Mouse (Mus musculus) lung, embryonic 14.5 days (tissue): Measurements from ENCODE around the gene Gm20388. TPM values are rescaled to one million over a fixed set of nuclear protein-coding genes. Genes with fewer than 3 reads are reported as not detected.

ENCODE experiments used
- ATAC-seq: fragments of 200-750 bp; cut with Nextera tagmentation; 2 replicates; pipeline ENCODE4 v1.8.0; 2017; ENCODE audit warnings: mild to moderate bottlenecking, moderate TSS enrichment, moderate library complexity; ENCODE audit not compliant: insufficient read depth
- DNase-seq: peaks from one replicate; pipeline ENCODE4 v3.0.0-alpha.2; 2015
- H3K27ac ChIP-seq: fragments of 300-500 bp; sonication (generic); 2 replicates; pipeline ENCODE4 v1.5.1; 2014; ENCODE audit warnings: low read depth, mild to moderate bottlenecking, moderate library complexity
- H3K27me3 ChIP-seq: fragments of 300-500 bp; sonication (generic); 2 replicates; pipeline ENCODE4 v1.6.1; 2014; ENCODE audit warnings: low read length, control low read depth; ENCODE audit not compliant: insufficient read depth
- H3K36me3 ChIP-seq: fragments of 300-500 bp; sonication (generic); 2 replicates; pipeline ENCODE4 v1.6.1; 2014; ENCODE audit warnings: control low read depth; ENCODE audit not compliant: insufficient read depth
- H3K4me1 ChIP-seq: fragments of 300-500 bp; sonication (generic); 2 replicates; pipeline ENCODE4 v1.6.1; 2014; ENCODE audit warnings: antibody characterized with exemption, control low read depth; ENCODE audit not compliant: insufficient read depth
- H3K4me2 ChIP-seq: fragments of 300-500 bp; sonication (generic); 2 replicates; pipeline ENCODE4 v1.6.1; 2014; ENCODE audit warnings: mild to moderate bottlenecking
- H3K4me3 ChIP-seq: fragments of 300-500 bp; sonication (generic); 2 replicates; pipeline ENCODE4 v1.5.1; 2014; ENCODE audit warnings: low read depth, low read length
- H3K9ac ChIP-seq: fragments of 300-500 bp; sonication (generic); 2 replicates; pipeline ENCODE4 v1.6.1; 2014
- H3K9me3 ChIP-seq: fragments of 300-500 bp; sonication (generic); 2 replicates; pipeline ENCODE4 v1.6.1; 2016; ENCODE audit warnings: low read depth, low read length, control low read depth
- CTCF ChIP-seq: IDR thresholded peaks from 2 replicates; pipeline ENCODE4 v1.5.1; 2016; ENCODE audit warnings: antibody characterized with exemption, low read depth
- WGBS: fragments of 180-500 bp; shearing (Covaris S2); extraction: QIAGEN DNeasy Blood & Tissue Kit; methylation state at CpG from one replicate; pipeline ENCODE4 v1.1.7; 2014; 5-methylcytosine and 5-hydroxymethylcytosine counted together
- polyA plus RNA-seq: library from polyadenylated mRNA; unstranded; fragments of >200 nt; fragmentation: Nextera tagmentation; extraction: Ambion mirVana; gene quantifications from 2 replicates; pipeline ENCODE4 v1.2.1, GENCODE M21; 2014

The Gm20388 gene
- polyA plus RNA-seq, 1 experiment from 2014 or later, result not detected

GRCm38 (mm10) chr8:122665667-122666316, 2755.2 kb downstream of the Gm20388 start:
- H3K4me2 ChIP-seq, result peak overlapping the region; percentile 35
- WGBS, result 49% methylated on average over 12 of the region's 14 CpGs
- H3K9me3 ChIP-seq, result no peaks in the 10 kb centered on the region
- H3K4me3 ChIP-seq, result no peak overlapping the region
- H3K9ac ChIP-seq, result no peak overlapping the region
- TF ChIP-seq CTCF, result no peak
- peaks cover 27% of the 10 kb centered on the region for H3K4me1 ChIP-seq
- H3K27ac ChIP-seq, result peak overlapping the region; percentile 80
- ATAC-seq (peak; percentile 45), DNase-seq (peak; percentile 77)
- no peaks in the 10 kb centered on the region for H3K36me3 ChIP-seq
- H3K27me3 ChIP-seq, result peaks cover 7% of the 10 kb centered on the region

DNA sequence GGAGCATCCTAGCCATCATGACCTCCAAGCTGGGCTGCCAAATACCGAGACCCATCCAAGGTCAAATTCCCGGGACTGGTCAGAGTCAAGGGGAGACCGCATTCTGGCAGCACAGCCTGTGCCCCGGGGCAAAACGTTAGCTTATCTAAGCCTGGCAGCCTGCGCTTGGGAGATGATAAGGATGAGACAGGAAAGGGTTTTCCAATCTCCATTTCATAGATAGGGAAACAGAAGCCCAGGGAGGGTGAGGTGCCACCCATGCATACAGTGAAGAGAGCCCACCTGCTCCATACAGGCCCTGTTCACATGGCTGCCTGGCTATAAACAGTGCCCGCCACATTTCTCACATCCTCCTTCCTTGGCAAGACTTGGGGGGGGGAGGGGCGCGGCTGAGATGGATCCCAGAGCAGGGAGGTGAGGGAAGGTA, 2755.7 kb downstream of the Gm20388 start:
- Histone ChIP-seq H3K4me3 (no peak overlapping the region), H3K4me2 (peak overlapping the region; percentile 26), H3K4me1 (peaks cover 24% of the 10 kb centered on the region), H3K27me3 (peaks cover 11% of the 10 kb centered on the region), H3K9me3 (no peaks in the 10 kb centered on the region), H3K27ac (peak overlapping the region; percentile 80; the same call in 1 of the 2 replicates), H3K36me3 (no peaks in the 10 kb centered on the region), H3K9ac (peak overlapping the region; percentile 18; the same call in 1 of the 2 replicates)
- ATAC-seq (no peak), DNase-seq (no peak)
- WGBS, result 31% methylated on average over 9 of the region's 9 CpGs
- no peak for TF ChIP-seq CTCF

DNA sequence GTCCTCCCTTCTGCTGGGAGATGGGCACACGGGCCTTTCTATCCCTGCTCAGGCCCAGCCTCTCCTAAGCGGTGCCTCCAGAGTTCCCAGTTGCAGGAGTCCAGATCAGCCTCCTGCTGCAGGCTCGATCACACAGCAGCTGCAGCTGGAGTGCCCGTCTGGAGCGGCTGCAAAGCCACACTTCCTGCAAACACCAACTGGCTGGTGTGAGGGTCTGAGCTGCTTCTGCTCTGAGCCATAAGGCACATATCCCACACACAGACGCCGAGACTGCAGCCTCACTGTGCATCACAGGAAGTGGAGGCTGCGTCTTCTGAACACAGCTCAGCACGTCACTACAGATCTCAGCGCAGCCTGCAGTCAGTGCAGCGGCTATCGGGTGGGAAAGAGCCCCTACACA, 2756.2 kb downstream of the Gm20388 start:
- peaks cover 12% of the 10 kb centered on the region for H3K27me3 ChIP-seq
- H3K4me3 ChIP-seq, result no peak overlapping the region
- peak overlapping the region; percentile 26 for H3K4me2 ChIP-seq
- TF ChIP-seq CTCF, result no peak
- H3K4me1 ChIP-seq, result peaks cover 22% of the 10 kb centered on the region
- H3K9me3 ChIP-seq, result no peaks in the 10 kb centered on the region
- peak overlapping the region; percentile 80; the same call in 1 of the 2 replicates for H3K27ac ChIP-seq
- ATAC-seq (peak; percentile 19), DNase-seq (peak; percentile 68)
- 33% methylated on average over 12 of the region's 12 CpGs for WGBS
- peak overlapping the region; percentile 18; the same call in 1 of the 2 replicates for H3K9ac ChIP-seq
- no peaks in the 10 kb centered on the region for H3K36me3 ChIP-seq

- TF ChIP-seq CTCF, result no peak
- ATAC-seq, result no peak
- peaks cover 22% of the 10 kb centered on the region for H3K4me1 ChIP-seq
Observed at GRCm38 (mm10) chr8:122667854-122668253, 2757.2 kb downstream of the Gm20388 start.

GRCm38 (mm10) chr8:122669370-122669769, 2758.7 kb downstream of the Gm20388 start:
- no peak for DNase-seq
- Histone ChIP-seq H3K4me3 (no peak overlapping the region), H3K27me3 (peaks cover 22% of the 10 kb centered on the region), H3K4me1 (peaks cover 18% of the 10 kb centered on the region), H3K4me2 (no peak overlapping the region), H3K9ac (no peak overlapping the region), H3K27ac (no peak overlapping the region), H3K36me3 (no peaks in the 10 kb centered on the region), H3K9me3 (no peaks in the 10 kb centered on the region)
- 32% methylated on average over 5 of the region's 5 CpGs for WGBS
- no peak for ATAC-seq
- TF ChIP-seq CTCF, result no peak

More at GRCm38 (mm10) chr8:122667854-122668253, 2757.2 kb downstream of the Gm20388 start:
- peaks cover 21% of the 10 kb centered on the region for H3K27me3 ChIP-seq
- no peak overlapping the region for H3K27ac ChIP-seq
- no peak overlapping the region for H3K4me2 ChIP-seq
- no peak overlapping the region for H3K4me3 ChIP-seq
- no peak overlapping the region for H3K9ac ChIP-seq
- H3K36me3 ChIP-seq, result no peaks in the 10 kb centered on the region
- 74% methylated on average over 11 of the region's 11 CpGs for WGBS
- DNase-seq, result no peak
- H3K9me3 ChIP-seq, result no peaks in the 10 kb centered on the region

GRCm38 (mm10) chr8:122670001-122670400, 2759.4 kb downstream of the Gm20388 start:
- no peak for TF ChIP-seq CTCF
- WGBS, result 30% methylated on average over 11 of the region's 11 CpGs
- Histone ChIP-seq H3K4me3 (no peak overlapping the region), H3K27me3 (peaks cover 25% of the 10 kb centered on the region), H3K9me3 (no peaks in the 10 kb centered on the region), H3K9ac (no peak overlapping the region), H3K27ac (no peak overlapping the region), H3K4me1 (peaks cover 18% of the 10 kb centered on the region), H3K36me3 (no peaks in the 10 kb centered on the region), H3K4me2 (no peak overlapping the region)
- no peak for DNase-seq
- no peak for ATAC-seq

- DNase-seq (no peak), ATAC-seq (no peak)
- TF ChIP-seq CTCF, result no peak
- peaks cover 18% of the 10 kb centered on the region for H3K4me1 ChIP-seq
- H3K36me3 ChIP-seq, result no peaks in the 10 kb centered on the region
- no peak overlapping the region for H3K4me2 ChIP-seq
- H3K9me3 ChIP-seq, result no peaks in the 10 kb centered on the region
- H3K27me3 ChIP-seq, result peaks cover 32% of the 10 kb centered on the region
- no peak overlapping the region for H3K27ac ChIP-seq
- WGBS, result 58% methylated on average over 3 of the region's 3 CpGs
- H3K4me3 ChIP-seq, result no peak overlapping the region
- no peak overlapping the region for H3K9ac ChIP-seq
Observed at GRCm38 (mm10) chr8:122670718-122671117, 2760.1 kb downstream of the Gm20388 start.
